In genomic region chr1:170875676-170876075, GRCm38 (mm10) we compare ENCODE assay signal across 38 mouse cellular contexts. TPM values are rescaled to one million over a fixed set of nuclear protein-coding genes. Genes with fewer than 3 reads are reported as not detected.
"Had no signal": no experiment of that assay in that cellular context is flagged by ENCODE, and none has a peak within 500 bp of the region (broad histone marks: within the 10 kb centered on the region; RNA-seq: fewer than 3 reads in every experiment).

No protein-coding gene starts in this region.

- H3K9me3 ChIP-seq: embryonic facial prominence, embryonic 10.5 days; embryonic facial prominence, embryonic 12.5 days; embryonic facial prominence, embryonic 13.5 days; embryonic facial prominence, embryonic 15.5 days; forebrain, embryonic 10.5 days; forebrain, embryonic 12.5 days; forebrain, embryonic 13.5 days; forebrain, embryonic 15.5 days had no signal

- H3K9ac ChIP-seq: embryonic facial prominence, embryonic 12.5 days; embryonic facial prominence, embryonic 13.5 days; embryonic facial prominence, embryonic 15.5 days; forebrain, embryonic 12.5 days; forebrain, embryonic 13.5 days; forebrain, embryonic 15.5 days; forebrain, postnatal 0 days had no signal

- ATAC-seq: forebrain, embryonic 13.5 days; forebrain, embryonic 14.5 days; forebrain, embryonic 15.5 days; forebrain, embryonic 16.5 days; forebrain, postnatal 0 days had no signal

- DNase-seq: cerebellum, adult 8-10 months; cerebellum, adult 9-10 months; cerebellum, adult 9-11 months; cerebellum, postnatal 10 days; cerebellum, postnatal 14 days; cerebellum, postnatal 25 days; cerebellum, postnatal 36 days; embryo, embryonic 11 days; forebrain, postnatal 0 days; gastrocnemius, adult 2 months; gastrocnemius, postnatal 10 days; gastrocnemius, postnatal 14 days; gastrocnemius, postnatal 25 days; gastrocnemius, postnatal 36 days; heart, adult 11 months; heart, adult 18-20 months; heart, adult 2 months had no signal

- H3K27me3 ChIP-seq: embryonic facial prominence, embryonic 12.5 days; embryonic facial prominence, embryonic 13.5 days; embryonic facial prominence, embryonic 15.5 days; forebrain, embryonic 12.5 days; forebrain, embryonic 13.5 days; forebrain, embryonic 15.5 days had no signal

- H3K4me1 ChIP-seq: embryonic facial prominence, embryonic 10.5 days; embryonic facial prominence, embryonic 12.5 days; embryonic facial prominence, embryonic 13.5 days; embryonic facial prominence, embryonic 15.5 days; forebrain, embryonic 10.5 days; forebrain, embryonic 12.5 days; forebrain, embryonic 13.5 days; forebrain, embryonic 15.5 days had no signal

- H3K4me2 ChIP-seq: embryonic facial prominence, embryonic 12.5 days; embryonic facial prominence, embryonic 13.5 days; embryonic facial prominence, embryonic 15.5 days; forebrain, embryonic 12.5 days; forebrain, embryonic 13.5 days; forebrain, embryonic 15.5 days had no signal

- H3K27ac ChIP-seq: embryonic facial prominence, embryonic 10.5 days; embryonic facial prominence, embryonic 12.5 days; embryonic facial prominence, embryonic 13.5 days; embryonic facial prominence, embryonic 15.5 days; forebrain, embryonic 10.5 days; forebrain, embryonic 12.5 days; forebrain, embryonic 13.5 days; forebrain, embryonic 15.5 days; gastrocnemius, adult 2 months; heart, adult 2 months had no signal

- H3K4me3 ChIP-seq: embryonic facial prominence, embryonic 10.5 days; embryonic facial prominence, embryonic 12.5 days; embryonic facial prominence, embryonic 13.5 days; embryonic facial prominence, embryonic 15.5 days; erythroblast, embryonic 14.5 days; forebrain, embryonic 10.5 days; forebrain, embryonic 12.5 days; forebrain, embryonic 13.5 days; forebrain, embryonic 15.5 days; gastrocnemius, adult 2 months; heart, adult 2 months had no signal

RNA-seq across cellular contexts. Expression of gene Gm26620, which starts 9.2 kb away (rescaled TPM):
- total RNA-seq: common myeloid progenitor, adult 5-6 weeks; granulocyte monocyte progenitor cell, adult 5-6 weeks had no signal
- polyA plus RNA-seq: embryonic facial prominence, embryonic 11.5 days; embryonic facial prominence, embryonic 12.5 days; forebrain, embryonic 12.5 days had no signal

RNA-seq across cellular contexts. Expression of gene Fcrlb, which starts 37.1 kb away (rescaled TPM):
- total RNA-seq: common myeloid progenitor, adult 5-6 weeks; forebrain, postnatal 0 days; gastrocnemius, adult 18-20 months; gastrocnemius, adult 2 months; gastrocnemius, adult 8-10 months; gastrocnemius, postnatal 10 days; gastrocnemius, postnatal 14 days; gastrocnemius, postnatal 25 days; gastrocnemius, postnatal 36 days; gastrocnemius, postnatal 4 days; granulocyte monocyte progenitor cell, adult 5-6 weeks; heart, adult 18-20 months; heart, adult 2 months; heart, adult 8-10 months had no signal
- polyA plus RNA-seq: embryonic facial prominence, embryonic 10.5 days; embryonic facial prominence, embryonic 11.5 days; embryonic facial prominence, embryonic 12.5 days; embryonic facial prominence, embryonic 13.5 days; embryonic facial prominence, embryonic 14.5 days; erythroblast, embryonic 14.5 days; forebrain, embryonic 10.5 days; forebrain, embryonic 11.5 days; forebrain, embryonic 12.5 days; forebrain, embryonic 13.5 days; forebrain, embryonic 14.5 days; heart, adult 2 months had no signal

RNA-seq across cellular contexts. Expression of gene Fcrla, which starts 51.7 kb away (rescaled TPM):
- total RNA-seq: common myeloid progenitor, adult 5-6 weeks; forebrain, postnatal 0 days; gastrocnemius, adult 18-20 months; gastrocnemius, adult 2 months; gastrocnemius, adult 8-10 months; gastrocnemius, postnatal 25 days; granulocyte monocyte progenitor cell, adult 5-6 weeks had no signal
- polyA plus RNA-seq: embryonic facial prominence, embryonic 10.5 days; embryonic facial prominence, embryonic 11.5 days; embryonic facial prominence, embryonic 12.5 days; embryonic facial prominence, embryonic 13.5 days; embryonic facial prominence, embryonic 14.5 days; embryonic facial prominence, embryonic 15.5 days; erythroblast, embryonic 14.5 days; forebrain, embryonic 10.5 days; forebrain, embryonic 11.5 days; forebrain, embryonic 12.5 days; forebrain, embryonic 13.5 days; forebrain, embryonic 14.5 days; forebrain, embryonic 15.5 days; forebrain, embryonic 16.5 days; frontal cortex, adult 2 months had no signal
